Mouse (Mus musculus) adrenal gland, postnatal 36 days (tissue): ENCODE measurements around the gene Dpf3. TPM values are rescaled to one million over a fixed set of nuclear protein-coding genes. Genes with fewer than 3 reads are reported as not detected.

ENCODE experiments used
- DNase-seq, 2 experiments: peaks; one replicate each; pipeline ENCODE4 v3.0.0; 2021; ENCODE audit warnings: mixed read lengths in 1 of 2
- total RNA-seq, 2 experiments: library from RNA; stranded (reverse); gene quantifications; 2 replicates each; pipeline ENCODE4 v1.2.3; 2021

Gene Dpf3
- total RNA-seq, 2 experiments from 2014 or later: 10.9 to 12.6 TPM

DNA sequence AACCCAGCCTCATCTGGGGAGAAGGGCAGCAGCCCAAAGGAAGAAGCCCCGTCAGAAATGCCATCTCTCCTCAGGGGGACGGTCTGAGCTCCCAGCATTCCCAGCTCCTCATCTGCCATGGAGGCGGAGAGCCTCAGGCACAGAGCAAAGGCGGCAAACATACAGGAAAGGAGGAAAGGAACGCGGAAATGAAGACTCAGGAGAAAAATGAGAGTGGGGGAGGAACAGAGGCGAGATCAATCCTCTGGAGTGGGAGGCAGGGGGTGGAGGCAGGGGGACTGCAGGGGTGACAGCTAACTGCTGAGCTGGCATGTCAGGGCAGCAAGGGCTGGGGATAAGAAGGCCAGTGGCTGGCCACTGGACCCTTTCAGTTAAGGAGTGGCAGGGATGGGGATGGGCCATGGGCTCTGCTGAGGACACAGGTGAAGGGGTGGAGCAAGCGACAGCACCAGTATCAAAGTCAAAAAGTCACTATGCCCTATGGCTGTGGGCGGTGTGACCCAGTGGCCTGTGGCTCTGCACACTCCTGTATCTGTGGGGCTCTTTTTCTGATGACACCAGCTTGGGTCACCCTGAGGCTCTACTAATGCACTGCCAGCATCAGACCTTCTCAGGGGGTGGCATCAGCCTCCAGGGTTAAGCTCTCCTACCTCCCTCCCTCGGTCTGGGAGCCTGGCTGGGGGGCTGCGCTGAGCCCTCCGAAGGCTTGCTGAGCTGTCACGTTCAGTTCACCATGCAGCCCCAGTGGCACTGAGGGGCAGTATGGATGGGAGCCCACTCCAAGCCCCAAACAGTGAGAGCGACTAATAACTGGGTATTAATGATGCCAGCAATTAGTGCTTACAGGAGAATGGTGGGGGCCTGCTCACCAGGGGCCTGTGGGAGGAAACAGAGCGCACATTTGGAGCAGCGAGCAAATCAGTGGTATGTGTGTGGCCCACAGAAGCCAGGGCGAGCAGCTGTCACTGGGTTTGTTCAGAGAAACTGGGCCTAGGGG, 200.7 kb downstream of the Dpf3 start:
- DNase-seq: no peak

DNA sequence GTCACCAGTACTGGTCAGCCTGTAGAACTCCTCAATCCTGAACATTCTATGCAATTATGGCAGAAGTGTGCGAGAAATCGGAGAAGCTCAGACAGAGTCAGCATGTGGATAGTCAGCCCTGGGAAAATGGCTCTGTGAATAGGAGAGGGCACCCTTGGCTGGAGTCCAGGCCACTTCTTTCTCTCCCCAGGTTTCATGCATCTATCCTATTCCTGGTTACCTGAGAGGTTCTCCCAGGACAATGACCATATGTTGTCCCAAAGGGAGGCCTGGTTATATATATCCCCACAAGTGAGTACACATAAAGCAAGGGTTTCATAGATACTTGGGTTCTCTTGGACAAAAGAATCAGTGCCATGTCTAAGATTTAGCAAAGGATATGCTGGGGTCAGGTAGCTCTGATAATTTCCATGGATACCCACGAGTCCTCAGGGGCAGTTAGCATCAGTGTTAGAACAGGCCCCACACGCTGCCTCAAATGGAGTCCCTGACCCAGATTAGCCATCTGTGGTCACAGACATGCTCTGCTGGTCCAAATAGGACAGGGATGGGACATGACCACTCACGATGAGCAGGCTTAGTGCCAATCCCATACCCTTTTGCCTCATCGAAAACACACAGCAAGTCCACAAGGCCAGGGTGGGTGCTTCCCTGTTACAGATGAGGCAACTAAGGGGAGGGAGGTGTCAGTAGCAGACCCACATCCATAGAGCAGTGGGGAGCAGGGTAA, 203.8 kb downstream of the Dpf3 start:
- no peak for DNase-seq

DNA sequence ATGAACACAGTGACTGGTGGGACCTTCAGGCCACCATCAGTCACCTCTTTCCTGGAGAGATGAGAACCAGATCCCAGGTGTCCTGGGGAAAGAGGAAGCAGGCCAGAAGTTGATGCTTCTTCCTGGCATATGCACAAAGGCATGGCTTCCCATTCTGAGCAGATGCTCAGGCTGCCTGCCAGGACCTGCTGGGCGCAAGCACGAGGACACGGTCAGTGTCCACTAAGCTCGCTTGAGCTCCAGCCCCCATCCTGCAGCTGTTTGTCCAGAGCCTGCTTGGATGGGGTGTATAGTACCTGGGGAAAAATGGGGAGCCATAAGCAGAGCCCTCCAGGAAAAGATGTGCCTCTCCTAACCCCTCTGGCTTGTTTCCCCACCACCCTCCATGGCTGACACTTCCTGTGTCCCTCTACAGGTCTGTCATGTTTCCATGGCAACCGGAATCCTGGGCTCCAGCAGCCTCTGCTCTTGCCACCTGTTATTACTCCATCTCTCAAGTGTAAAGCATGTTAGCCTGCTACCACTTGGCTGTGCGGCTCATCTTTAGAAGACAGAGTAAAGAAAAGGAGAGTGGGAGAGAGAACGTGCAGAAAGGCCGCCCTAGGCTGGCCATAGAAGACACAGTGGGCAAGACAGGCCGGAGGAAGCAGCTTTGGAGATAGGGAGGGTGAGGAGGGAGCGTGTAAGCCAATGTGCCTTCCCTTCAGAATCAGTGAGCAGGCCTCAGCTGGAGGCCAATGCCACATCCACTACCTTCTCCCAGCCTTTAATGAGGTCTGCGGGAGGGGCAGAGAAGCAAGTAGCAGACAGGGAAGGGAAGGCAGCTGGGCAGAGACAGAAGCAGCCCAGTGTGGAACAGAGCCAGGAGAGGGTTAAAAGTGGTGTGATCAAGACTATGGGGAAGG, 209.7 kb downstream of the Dpf3 start:
- no peak for DNase-seq

DNA sequence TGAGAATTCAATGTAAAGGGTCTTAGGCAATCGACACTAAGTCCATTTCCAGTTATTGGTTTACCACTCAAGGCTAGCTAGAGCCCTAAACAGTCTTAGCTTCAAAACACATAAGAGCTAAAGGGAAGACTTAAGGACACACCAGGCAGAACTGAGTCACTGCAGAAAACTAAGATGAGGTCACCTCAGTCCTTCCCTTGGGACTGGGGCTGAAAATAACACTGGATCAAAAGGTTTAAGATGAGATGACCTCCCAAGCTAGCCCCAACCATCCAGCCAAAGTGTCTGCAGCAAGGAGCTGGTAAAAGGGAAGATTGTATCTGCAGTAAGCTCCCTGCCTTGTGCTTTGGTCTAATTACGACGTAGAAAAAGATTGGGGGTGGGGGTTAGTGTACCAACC, 216.3 kb downstream of the Dpf3 start:
- DNase-seq: no peak

DNA sequence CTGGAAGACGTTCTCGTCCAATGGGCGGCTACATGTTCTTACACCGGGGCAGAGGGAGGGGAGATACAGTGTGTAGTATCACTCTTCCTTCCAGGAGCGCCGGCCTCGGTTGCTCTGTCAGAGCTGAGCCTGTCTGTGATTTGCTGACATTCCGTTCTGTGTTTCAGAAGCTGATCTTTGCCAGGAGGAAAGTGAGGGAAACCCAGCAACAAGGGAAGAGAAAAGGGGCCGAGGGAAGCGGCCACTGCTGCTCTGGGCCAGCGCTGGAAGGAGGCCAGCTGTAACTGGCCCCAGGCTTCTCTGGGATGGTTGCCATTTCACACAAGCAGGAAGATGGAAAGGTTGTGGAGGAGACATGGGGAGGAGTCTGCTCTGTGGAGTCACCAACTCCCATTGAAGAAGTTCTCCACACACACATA, 219.0 kb downstream of the Dpf3 start:
- peak; percentile 40 to 52 for DNase-seq

DNA sequence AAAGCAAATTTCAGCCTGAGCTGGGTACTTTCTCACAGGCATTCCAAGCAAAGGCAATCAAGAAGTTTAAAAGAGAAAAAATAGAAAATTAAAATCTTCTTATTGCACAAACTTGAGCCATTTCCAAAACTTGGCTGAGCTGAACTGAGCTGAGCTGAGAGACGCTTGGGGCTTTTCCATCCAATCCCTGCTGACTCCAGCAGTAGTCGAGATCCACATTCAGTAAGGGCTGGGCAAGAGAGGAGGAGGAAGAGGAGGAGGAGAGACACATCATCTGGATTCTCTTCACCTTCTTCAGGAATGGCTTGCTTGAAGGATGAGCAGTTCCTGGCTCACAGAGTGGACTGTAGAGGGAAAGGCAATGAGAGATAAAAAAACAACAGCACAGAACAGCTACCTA, 227.0 kb downstream of the Dpf3 start:
- DNase-seq: no peak

DNA sequence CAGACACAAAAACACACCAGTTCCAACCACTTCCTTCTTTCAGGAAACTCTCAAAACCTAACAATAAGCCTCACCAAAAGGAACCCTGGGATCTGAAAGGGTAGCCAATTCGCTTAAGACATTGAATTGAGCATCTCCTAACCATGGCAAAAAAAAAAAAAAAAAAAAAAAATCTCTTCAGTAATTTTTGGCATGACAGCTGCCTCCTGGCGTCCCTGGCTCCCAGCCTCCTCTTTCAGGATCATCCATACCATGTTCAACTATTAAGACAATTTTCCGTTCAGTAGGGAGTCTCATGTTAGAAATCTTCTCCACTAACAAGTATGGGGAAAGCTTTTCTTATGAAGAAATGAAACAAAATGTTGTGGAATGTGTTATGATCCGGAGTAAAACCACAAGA, 233.1 kb downstream of the Dpf3 start:
- DNase-seq: no peak

DNA sequence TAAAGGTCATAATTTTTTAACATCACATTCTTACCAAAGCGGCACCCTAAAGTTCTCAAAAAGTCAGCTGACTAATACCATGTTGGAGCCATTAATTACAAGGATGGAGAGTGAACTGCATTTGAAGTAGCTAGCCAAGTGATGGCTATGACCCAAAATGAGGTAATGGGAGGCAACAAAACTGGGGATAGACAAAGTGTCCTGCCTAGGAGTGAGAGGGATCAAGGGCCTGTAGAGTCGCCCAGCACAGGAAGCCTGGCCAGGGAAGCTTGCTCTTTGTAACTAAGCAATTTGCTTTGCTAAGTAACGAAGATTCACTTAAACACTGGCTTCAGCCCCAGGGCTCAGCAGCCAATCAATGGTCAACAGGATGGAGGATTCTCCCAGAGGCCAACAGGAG, 238.4 kb downstream of the Dpf3 start:
- DNase-seq: no peak

DNA sequence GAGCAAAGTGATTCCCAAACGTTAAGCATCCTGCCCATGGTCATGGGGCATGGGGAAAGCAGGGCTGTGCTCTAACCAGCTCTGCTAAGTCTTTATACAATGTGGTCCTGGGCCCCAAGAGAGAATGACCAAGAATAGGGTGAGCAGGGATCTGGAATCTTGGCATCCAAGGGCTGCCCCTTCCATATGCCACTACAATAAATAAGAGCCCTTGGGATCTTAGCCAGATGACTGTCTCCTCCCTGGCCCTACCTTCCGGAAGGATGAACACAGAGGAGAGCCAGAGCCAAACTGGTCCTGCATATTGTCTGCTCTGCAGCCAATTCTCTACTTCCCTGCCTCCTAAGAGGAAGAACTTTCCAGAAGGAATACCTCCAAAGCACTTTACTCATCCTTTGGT, 238.9 kb downstream of the Dpf3 start:
- DNase-seq: no peak

DNA sequence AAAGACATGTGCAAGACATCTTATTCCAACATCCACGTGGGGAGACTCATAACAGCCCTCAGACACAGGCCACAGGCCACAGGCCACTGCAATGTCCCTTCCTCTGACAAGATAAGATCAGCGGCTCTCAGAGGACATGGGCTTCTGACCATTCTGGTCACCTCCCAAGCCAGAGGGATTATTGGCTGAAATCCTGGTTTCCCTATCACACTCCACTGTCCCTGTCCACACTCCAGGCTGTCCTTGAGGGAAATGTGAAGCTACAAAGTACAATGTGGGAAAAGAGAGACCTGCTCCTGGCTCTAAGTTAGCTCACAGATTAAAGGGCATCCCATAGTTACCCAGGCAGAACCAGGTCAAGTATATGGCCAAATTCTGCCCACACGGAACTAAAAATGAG, 239.8 kb downstream of the Dpf3 start:
- DNase-seq: no peak

DNA sequence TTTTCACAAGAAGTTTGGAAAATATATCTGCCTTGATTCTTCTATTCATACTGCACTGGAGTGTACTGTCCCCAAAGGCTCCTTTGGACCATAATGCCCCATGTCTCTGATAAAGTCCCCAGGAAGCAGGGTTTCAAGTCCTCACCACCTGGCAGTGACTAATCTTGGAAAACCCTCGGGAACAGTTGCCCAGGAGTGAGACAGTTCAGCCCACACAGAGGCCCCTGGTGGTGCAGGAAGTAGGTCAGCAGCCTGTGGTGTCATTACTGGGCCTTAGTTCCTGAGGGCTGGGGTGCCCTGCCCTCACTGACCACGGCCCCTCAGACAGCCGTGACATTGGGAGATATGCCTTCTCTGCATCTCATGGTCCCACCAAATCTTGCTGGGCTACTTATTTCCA, 246.5 kb downstream of the Dpf3 start:
- DNase-seq: no peak

DNA sequence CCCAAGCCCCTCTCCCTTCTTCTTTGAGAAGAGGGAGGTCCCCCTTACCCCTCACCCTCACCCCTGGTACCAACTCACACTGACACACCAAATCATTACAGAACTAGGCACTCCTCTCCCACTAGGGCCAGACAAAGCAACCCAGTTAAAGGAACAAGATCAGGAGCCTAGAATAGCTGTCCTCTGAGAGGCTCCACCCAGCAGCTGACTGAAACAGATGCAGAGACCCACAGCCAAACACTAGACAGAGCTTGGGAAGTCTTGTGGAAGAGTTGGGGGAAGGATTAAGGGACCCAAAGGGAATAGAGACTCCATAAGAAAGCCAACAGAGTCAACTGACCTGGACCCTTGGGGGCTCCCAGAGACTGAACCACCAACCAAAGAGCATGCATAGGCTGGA, 246.9 kb downstream of the Dpf3 start:
- DNase-seq: no peak

DNA sequence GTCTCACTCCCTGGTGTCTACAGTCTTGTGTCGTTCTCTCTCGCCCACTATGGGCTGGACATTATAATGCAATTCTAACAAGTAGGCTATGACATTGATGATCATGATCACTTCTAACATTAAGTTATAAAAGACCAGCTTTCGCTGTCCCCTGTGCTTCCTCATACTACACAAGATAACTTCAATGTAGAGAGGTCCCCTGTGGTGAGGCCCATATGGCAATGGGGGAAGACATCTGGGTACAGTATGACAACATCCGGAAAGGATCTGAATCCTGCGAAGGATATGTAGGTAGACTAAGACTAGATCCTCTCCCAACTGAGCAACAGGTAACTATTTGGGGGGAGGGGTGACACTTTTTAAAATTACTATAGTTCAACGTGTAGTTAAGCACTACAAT, 251.7 kb downstream of the Dpf3 start:
- no peak for DNase-seq

DNA sequence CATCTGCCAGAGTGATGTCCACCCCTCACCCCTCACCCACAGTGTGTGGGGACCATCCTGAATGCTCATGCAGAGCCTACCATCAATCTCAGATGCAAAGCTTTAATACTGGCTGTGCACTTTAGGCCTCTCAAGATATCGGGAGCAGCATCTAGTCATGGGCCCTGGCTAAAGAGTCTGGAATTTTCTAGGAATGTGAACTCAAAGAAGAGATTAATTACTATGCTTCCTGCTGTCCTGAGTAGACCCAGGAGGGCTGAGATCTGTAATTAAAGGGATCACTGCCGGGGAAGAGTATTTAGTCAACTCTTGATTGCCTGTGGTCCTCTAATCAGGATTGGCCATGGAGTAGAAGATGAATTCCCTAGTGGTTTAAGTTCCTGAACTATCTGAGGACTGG, 252.5 kb downstream of the Dpf3 start:
- no peak for DNase-seq

DNA sequence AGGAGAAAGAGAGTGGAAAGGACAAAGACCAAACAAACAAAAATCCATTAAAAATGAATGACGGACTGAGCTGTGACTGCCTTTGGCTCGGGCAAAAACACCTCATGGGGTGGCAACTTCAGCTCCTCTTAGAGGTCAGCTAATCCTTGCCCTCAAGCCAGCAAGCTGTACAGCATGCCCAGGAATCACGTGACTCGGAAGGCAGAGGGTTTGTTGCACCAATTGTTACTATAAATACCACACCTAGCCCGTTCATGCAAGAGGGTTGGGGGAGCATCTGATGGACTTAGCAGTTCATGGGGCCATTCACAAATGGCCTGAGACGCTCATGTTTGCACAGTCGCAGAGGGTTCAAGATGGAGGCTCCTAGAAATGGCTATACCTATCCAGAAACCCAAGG, 253.9 kb downstream of the Dpf3 start:
- DNase-seq: no peak

DNA sequence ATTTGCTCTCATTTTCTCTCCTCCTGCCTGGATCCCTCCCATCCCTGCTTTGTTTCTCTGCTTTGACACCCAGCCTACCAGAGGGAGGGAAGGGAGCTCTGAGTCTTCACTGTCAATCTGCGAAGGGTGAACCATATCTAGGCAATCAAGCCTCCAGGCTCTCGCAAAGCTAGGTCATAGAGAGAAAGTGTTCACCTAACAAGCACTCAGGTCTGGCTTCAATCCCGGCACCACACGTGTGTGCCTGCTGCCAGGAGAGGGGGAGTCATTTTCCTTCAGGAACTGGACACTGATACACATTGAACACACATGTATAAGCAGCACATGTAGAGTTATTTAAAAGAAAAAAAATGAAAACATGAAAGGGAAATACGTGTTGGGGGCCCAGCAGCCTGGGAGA, 254.6 kb downstream of the Dpf3 start:
- DNase-seq: no peak

DNA sequence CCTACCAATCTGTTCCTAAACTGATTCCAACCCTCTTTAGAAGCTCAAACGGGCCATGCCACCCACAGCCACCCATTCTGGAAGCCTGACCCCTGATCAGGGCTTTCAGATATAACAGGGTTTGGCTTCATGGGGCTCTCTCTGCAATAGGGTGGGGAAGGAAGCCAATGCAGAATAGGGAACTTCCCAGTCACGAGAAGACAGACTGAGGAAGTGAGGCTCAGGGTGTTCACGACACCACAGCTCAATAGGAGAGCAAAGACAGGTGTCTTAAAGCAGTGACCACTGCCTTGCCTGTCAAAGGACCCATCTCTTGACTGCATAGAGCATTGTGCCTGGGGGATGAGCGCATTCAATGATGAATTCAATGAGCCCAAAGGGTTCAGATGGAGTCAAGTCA, 256.3 kb downstream of the Dpf3 start:
- DNase-seq: no peak

DNA sequence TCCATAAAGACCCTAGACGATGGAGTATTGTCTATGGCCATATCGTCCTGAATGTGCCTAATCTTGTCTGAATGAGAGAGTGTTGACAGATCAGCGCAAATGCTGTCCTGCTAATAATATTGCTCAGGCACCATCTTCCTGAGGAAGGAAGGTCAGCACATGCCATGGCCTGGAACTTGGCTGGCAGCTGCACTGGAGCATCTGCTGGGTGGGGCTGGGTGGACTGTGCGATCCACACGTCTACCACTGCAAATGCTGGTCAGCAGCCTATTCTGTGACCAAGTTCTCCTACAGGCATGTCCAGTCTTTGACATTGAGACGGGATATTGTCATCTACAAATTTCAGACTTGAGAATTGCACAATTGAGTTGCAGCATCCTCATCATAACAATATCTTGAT, 257.8 kb downstream of the Dpf3 start:
- DNase-seq: no peak

DNA sequence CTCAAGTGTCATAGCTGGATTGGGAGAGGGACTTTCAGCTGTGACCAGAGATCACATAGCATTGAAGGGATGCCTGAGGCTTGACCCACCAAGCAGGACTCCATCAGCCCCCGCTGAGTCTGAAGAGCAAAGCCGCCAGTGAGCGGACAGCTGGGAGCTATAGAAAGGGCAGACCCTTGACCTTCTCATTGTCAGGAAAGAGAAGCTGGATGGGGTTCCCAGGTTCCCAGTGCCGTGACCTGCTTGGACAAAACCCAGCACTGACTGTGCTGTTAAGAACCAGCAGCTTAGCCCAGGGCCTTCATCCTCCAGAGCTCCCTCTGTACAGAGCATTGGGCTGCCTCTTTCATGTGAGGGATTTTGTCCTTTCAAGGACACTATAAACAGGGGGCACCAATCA, 260.5 kb downstream of the Dpf3 start:
- DNase-seq: no peak

DNA sequence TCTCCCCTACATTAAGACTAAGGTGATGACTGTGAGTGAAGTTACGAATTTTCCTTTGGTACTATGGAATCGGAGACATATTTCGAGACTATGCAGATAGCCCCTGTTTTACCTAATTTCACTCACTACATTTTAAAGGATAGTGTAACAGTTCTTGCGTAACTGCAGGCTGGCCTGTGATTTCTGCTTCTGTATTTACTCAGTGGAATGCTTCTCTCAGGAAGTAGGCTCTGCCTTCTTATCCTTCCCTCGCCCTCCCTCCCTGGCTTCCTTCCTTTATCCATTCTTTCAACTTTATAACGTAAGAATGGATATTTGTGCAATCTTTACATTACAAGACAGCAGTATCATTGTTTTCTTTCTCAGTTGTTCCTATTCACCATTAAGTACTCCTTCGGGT, 266.6 kb downstream of the Dpf3 start:
- DNase-seq: no peak

DNA sequence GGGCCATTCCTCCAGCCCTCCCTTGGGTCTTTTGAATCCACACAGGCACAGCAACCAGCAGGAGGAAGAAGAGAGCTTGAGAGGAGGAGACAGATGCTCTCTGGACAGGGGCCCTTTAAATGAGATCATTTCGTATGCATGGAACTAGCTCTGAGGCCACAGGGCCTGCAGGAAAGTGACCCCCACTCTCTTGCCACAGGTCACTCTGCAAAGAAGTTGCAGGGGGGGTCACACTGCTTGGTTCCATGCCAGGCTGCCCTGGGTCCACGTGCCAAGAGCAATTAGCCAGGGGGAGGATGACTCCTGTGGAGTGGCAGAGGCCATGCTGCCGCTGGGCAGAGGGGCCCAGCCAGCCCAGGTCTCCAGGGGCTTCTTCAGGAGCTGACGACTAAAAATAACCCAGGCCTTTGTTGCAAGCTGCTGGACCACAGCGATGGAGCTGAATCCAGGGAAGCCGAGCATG, 273.6 kb downstream of the Dpf3 start:
- no peak for DNase-seq

DNA sequence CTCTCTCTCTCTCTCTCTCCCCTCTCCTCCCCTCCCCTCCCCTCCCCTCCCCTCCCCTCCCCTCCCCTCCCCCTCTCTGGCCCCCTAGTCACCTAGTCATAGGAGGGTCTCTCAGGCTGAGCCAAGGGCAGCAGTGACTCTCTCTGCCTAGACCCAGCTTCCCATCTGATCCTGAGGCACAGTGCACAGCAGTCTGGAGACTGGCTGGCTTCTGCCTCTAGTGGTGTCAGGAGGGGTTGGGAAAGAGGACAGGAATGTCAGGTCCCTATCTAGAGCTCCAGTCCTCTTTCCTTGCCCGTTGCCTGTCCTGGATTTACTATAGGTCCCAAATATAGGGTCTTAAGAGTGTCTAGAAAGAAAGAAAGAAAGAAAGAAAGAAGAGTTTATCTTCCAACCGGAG, 275.5 kb downstream of the Dpf3 start:
- no peak for DNase-seq
